Mouse (Mus musculus): Measurements from ENCODE around the gene Fam160b1. TPM values are rescaled to one million over a fixed set of nuclear protein-coding genes. Genes with fewer than 3 reads are reported as not detected.
A peak's percentile ranks its signal among the peaks of the same experiment; 100 is the strongest.

Gene Fam160b1
- polyA plus RNA-seq, 1 experiment from 2014 or later = 15.1 TPM

DNA sequence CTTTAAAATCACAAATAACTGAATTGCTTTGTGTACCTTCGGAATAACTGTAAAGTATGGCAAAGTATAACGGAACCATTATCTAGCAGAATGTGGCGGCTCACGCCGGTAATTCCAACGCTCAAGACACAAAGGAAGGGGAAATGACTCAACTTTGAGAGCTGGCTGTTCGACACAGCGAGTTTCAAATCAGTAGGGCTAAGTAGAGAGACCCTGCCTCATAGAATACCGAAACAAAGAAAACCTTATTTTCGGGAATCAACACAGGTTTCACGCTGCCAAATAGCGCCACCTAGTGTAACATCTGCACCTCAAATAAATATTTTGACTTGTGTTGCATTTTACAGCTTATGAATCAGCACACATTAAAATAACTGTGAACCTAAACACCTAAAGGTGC, 31.7 kb upstream of the Fam160b1 start:
- no peak overlapping the region for H3K27ac ChIP-seq (replicated peaks in 1 of 2; ENCODE audit: control insufficient read depth in 1 of 2, insufficient read depth in 1 of 2, low read depth in 2 of 2, low read length in 2 of 2)
- no peak overlapping the region for H3K9ac ChIP-seq (ENCODE audit: low read length)
- no peak overlapping the region for H3K4me3 ChIP-seq (ENCODE audit: control insufficient read depth in 1 of 2, insufficient read depth in 1 of 2, low read depth in 1 of 2, low read length in 2 of 2)
- WGBS = 47% methylated on average over 12 of the region's 12 CpGs
- no peaks in the 10 kb centered on the region for H3K27me3 ChIP-seq (ENCODE audit: control insufficient read depth, insufficient read depth, low read length)
- no peaks in the 10 kb centered on the region for H3K36me3 ChIP-seq (ENCODE audit: control insufficient read depth, insufficient read depth, low read length)
- no peak for ATAC-seq (ENCODE audit: insufficient number of reproducible peaks, insufficient read depth, low FRiP score, low read depth)
- H3K4me2 ChIP-seq (ENCODE audit: low read length) = peak overlapping the region; percentile 11; the same call in 1 of the 2 replicates
- no peaks in the 10 kb centered on the region for H3K9me3 ChIP-seq (ENCODE audit: control insufficient read depth, low read length)
- peaks cover 2 to 3% of the 10 kb centered on the region in 2 experiments; a peak in 1 of 4 replicates for H3K4me1 ChIP-seq (ENCODE audit: control insufficient read depth in 2 of 2, insufficient read depth in 2 of 2, low read length in 2 of 2)

- H3K4me2 ChIP-seq (ENCODE audit: low read length) = no peak overlapping the region
- H3K27ac ChIP-seq (replicated peaks in 1 of 2; ENCODE audit: control insufficient read depth in 1 of 2, insufficient read depth in 1 of 2, low read depth in 2 of 2, low read length in 2 of 2) = no peak overlapping the region
- 72% methylated on average over 11 of the region's 11 CpGs for whole genome bisulfite sequencing
Observed at GRCm38 (mm10) chr19:57330309-57330708, 30.2 kb upstream of the Fam160b1 start.

GRCm38 (mm10) chr19:57331237-57331636, 29.2 kb upstream of the Fam160b1 start:
- H3K4me3 ChIP-seq (ENCODE audit: control insufficient read depth in 1 of 2, insufficient read depth in 1 of 2, low read depth in 1 of 2, low read length in 2 of 2) = no peak overlapping the region
- 77% methylated on average over 6 of the region's 6 CpGs for WGBS

More at GRCm38 (mm10) chr19:57330309-57330708, 30.2 kb upstream of the Fam160b1 start:
- Histone ChIP-seq H3K4me3 (ENCODE audit: control insufficient read depth in 1 of 2, insufficient read depth in 1 of 2, low read depth in 1 of 2, low read length in 2 of 2) (no peak overlapping the region), H3K27me3 (ENCODE audit: control insufficient read depth, insufficient read depth, low read length) (no peaks in the 10 kb centered on the region), H3K36me3 (ENCODE audit: control insufficient read depth, insufficient read depth, low read length) (no peaks in the 10 kb centered on the region), H3K4me1 (ENCODE audit: control insufficient read depth in 2 of 2, insufficient read depth in 2 of 2, low read length in 2 of 2) (peaks cover 2 to 3% of the 10 kb centered on the region in 2 experiments; a peak in 1 of 4 replicates), H3K9ac (ENCODE audit: low read length) (no peak overlapping the region), H3K9me3 (ENCODE audit: control insufficient read depth, low read length) (no peaks in the 10 kb centered on the region)
- no peak for ATAC-seq (ENCODE audit: insufficient number of reproducible peaks, insufficient read depth, low FRiP score, low read depth)

GRCm38 (mm10) chr19:57333356-57333755, 27.1 kb upstream of the Fam160b1 start:
- Histone ChIP-seq H3K9me3 (ENCODE audit: control insufficient read depth, low read length) (no peaks in the 10 kb centered on the region), H3K4me3 (ENCODE audit: control insufficient read depth in 1 of 2, insufficient read depth in 1 of 2, low read depth in 1 of 2, low read length in 2 of 2) (no peak overlapping the region), H3K36me3 (ENCODE audit: control insufficient read depth, insufficient read depth, low read length) (no peaks in the 10 kb centered on the region), H3K9ac (ENCODE audit: low read length) (no peak overlapping the region), H3K27me3 (ENCODE audit: control insufficient read depth, insufficient read depth, low read length) (no peaks in the 10 kb centered on the region), H3K27ac (replicated peaks in 1 of 2; ENCODE audit: control insufficient read depth in 1 of 2, insufficient read depth in 1 of 2, low read depth in 2 of 2, low read length in 2 of 2) (no peak overlapping the region), H3K4me1 (ENCODE audit: control insufficient read depth in 2 of 2, insufficient read depth in 2 of 2, low read length in 2 of 2) (no peaks in the 10 kb centered on the region), H3K4me2 (ENCODE audit: low read length) (no peak overlapping the region)
- 80% methylated on average over 4 of the region's 4 CpGs for WGBS
- no peak for ATAC-seq (ENCODE audit: insufficient number of reproducible peaks, insufficient read depth, low FRiP score, low read depth)

More at GRCm38 (mm10) chr19:57331237-57331636, 29.2 kb upstream of the Fam160b1 start:
- Histone ChIP-seq H3K36me3 (ENCODE audit: control insufficient read depth, insufficient read depth, low read length) (no peaks in the 10 kb centered on the region), H3K9me3 (ENCODE audit: control insufficient read depth, low read length) (no peaks in the 10 kb centered on the region), H3K4me2 (ENCODE audit: low read length) (no peak overlapping the region), H3K4me1 (ENCODE audit: control insufficient read depth in 2 of 2, insufficient read depth in 2 of 2, low read length in 2 of 2) (no peaks in the 10 kb centered on the region), H3K27ac (replicated peaks in 1 of 2; ENCODE audit: control insufficient read depth in 1 of 2, insufficient read depth in 1 of 2, low read depth in 2 of 2, low read length in 2 of 2) (no peak overlapping the region), H3K27me3 (ENCODE audit: control insufficient read depth, insufficient read depth, low read length) (no peaks in the 10 kb centered on the region), H3K9ac (ENCODE audit: low read length) (no peak overlapping the region)
- no peak for ATAC-seq (ENCODE audit: insufficient number of reproducible peaks, insufficient read depth, low FRiP score, low read depth)

DNA sequence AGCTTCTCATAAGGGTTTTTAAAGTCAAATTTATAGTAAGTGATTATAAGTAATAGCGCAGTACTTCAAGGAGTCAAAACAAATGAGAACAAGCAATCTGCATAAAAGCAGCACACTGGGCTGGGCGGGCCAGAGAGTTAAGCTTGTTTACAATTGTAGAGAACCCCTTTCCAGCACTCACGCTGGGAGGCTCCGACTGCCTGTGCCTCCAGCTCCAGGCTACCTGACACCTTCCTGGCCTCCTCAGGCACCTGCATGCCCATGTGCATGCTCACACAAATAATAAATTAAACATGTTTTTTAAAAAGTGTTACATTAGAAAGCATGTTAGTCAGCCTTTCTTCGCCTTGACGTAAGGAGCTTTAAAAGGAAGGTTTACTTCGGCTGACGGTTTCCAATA, 25.3 kb upstream of the Fam160b1 start:
- H3K36me3 ChIP-seq (ENCODE audit: control insufficient read depth, insufficient read depth, low read length) = no peaks in the 10 kb centered on the region
- H3K9ac ChIP-seq (ENCODE audit: low read length) = no peak overlapping the region
- H3K27me3 ChIP-seq (ENCODE audit: control insufficient read depth, insufficient read depth, low read length) = no peaks in the 10 kb centered on the region
- H3K4me2 ChIP-seq (ENCODE audit: low read length) = no peak overlapping the region
- no peak overlapping the region for H3K27ac ChIP-seq (replicated peaks in 1 of 2; ENCODE audit: control insufficient read depth in 1 of 2, insufficient read depth in 1 of 2, low read depth in 2 of 2, low read length in 2 of 2)
- 65% methylated on average over 8 of the region's 8 CpGs for WGBS
- no peak overlapping the region for H3K4me3 ChIP-seq (ENCODE audit: control insufficient read depth in 1 of 2, insufficient read depth in 1 of 2, low read depth in 1 of 2, low read length in 2 of 2)
- no peaks in the 10 kb centered on the region for H3K9me3 ChIP-seq (ENCODE audit: control insufficient read depth, low read length)
- no peaks in the 10 kb centered on the region; a peak in 1 of 4 replicates for H3K4me1 ChIP-seq (ENCODE audit: control insufficient read depth in 2 of 2, insufficient read depth in 2 of 2, low read length in 2 of 2)
- ATAC-seq (ENCODE audit: insufficient number of reproducible peaks, insufficient read depth, low FRiP score, low read depth) = no peak

- 47% methylated on average over 13 of the region's 13 CpGs for WGBS
- no peak for ATAC-seq (ENCODE audit: insufficient number of reproducible peaks, insufficient read depth, low FRiP score, low read depth)
- peaks cover 2 to 5% of the 10 kb centered on the region in 2 experiments; a peak in 2 of 4 replicates for H3K4me1 ChIP-seq (ENCODE audit: control insufficient read depth in 2 of 2, insufficient read depth in 2 of 2, low read length in 2 of 2)
- no peak overlapping the region for H3K4me2 ChIP-seq (ENCODE audit: low read length)
- no peaks in the 10 kb centered on the region for H3K36me3 ChIP-seq (ENCODE audit: control insufficient read depth, insufficient read depth, low read length)
- H3K9ac ChIP-seq (ENCODE audit: low read length) = no peak overlapping the region
- H3K4me3 ChIP-seq (ENCODE audit: control insufficient read depth in 1 of 2, insufficient read depth in 1 of 2, low read depth in 1 of 2, low read length in 2 of 2) = no peak overlapping the region
- H3K27ac ChIP-seq (replicated peaks in 1 of 2; ENCODE audit: control insufficient read depth in 1 of 2, insufficient read depth in 1 of 2, low read depth in 2 of 2, low read length in 2 of 2) = no peak overlapping the region
- H3K27me3 ChIP-seq (ENCODE audit: control insufficient read depth, insufficient read depth, low read length) = no peaks in the 10 kb centered on the region
- no peaks in the 10 kb centered on the region for H3K9me3 ChIP-seq (ENCODE audit: control insufficient read depth, low read length)
Observed at GRCm38 (mm10) chr19:57339281-57339864, 21.1 kb upstream of the Fam160b1 start.

- no peak overlapping the region for H3K4me2 ChIP-seq (ENCODE audit: low read length)
- no peak for ATAC-seq (ENCODE audit: insufficient number of reproducible peaks, insufficient read depth, low FRiP score, low read depth)
- WGBS = 42% methylated on average over 8 of the region's 8 CpGs
- no peak overlapping the region for H3K27ac ChIP-seq (replicated peaks in 1 of 2; ENCODE audit: control insufficient read depth in 1 of 2, insufficient read depth in 1 of 2, low read depth in 2 of 2, low read length in 2 of 2)
- H3K27me3 ChIP-seq (ENCODE audit: control insufficient read depth, insufficient read depth, low read length) = no peaks in the 10 kb centered on the region
- H3K4me1 ChIP-seq (ENCODE audit: control insufficient read depth in 2 of 2, insufficient read depth in 2 of 2, low read length in 2 of 2) = peaks cover 2 to 5% of the 10 kb centered on the region in 2 experiments; a peak in 2 of 4 replicates
- H3K36me3 ChIP-seq (ENCODE audit: control insufficient read depth, insufficient read depth, low read length) = no peaks in the 10 kb centered on the region
- H3K9ac ChIP-seq (ENCODE audit: low read length) = no peak overlapping the region
- no peak overlapping the region for H3K4me3 ChIP-seq (ENCODE audit: control insufficient read depth in 1 of 2, insufficient read depth in 1 of 2, low read depth in 1 of 2, low read length in 2 of 2)
- H3K9me3 ChIP-seq (ENCODE audit: control insufficient read depth, low read length) = peaks cover under 1% of the 10 kb centered on the region; the same call in 1 of the 2 replicates
Observed at GRCm38 (mm10) chr19:57340900-57341742, 19.4 kb upstream of the Fam160b1 start.

All from heart, embryonic 14.5 days (tissue).